Mouse (Mus musculus) lung, postnatal 4 days (tissue): Measurements from ENCODE around the gene Izumo4.

Experiments used
- DNase-seq, 2 experiments: peaks; one replicate each; pipeline ENCODE4 v3.0.0; 2021

Gene Izumo4

GRCm38 (mm10) chr10:80669737-80670485, 32.1 kb upstream of the Izumo4 start:
- DNase-seq: peak; percentile 67 to 88

- DNase-seq: no peak
These were observed 31.5 kb upstream of the Izumo4 start for GRCm38 (mm10) chr10:80670531-80670930.

- DNase-seq: no peak
These were observed 30.7 kb upstream of the Izumo4 start for GRCm38 (mm10) chr10:80671251-80671650.

- no peak for DNase-seq
These were observed 29.9 kb upstream of the Izumo4 start for GRCm38 (mm10) chr10:80671936-80672690.

GRCm38 (mm10) chr10:80673690-80674089, 28.3 kb upstream of the Izumo4 start:
- DNase-seq: no peak

GRCm38 (mm10) chr10:80674161-80674711, 27.7 kb upstream of the Izumo4 start:
- peak in 1 of 2 experiments; percentile 70 for DNase-seq

- no peak for DNase-seq
These were observed 27.1 kb upstream of the Izumo4 start for GRCm38 (mm10) chr10:80674851-80675404.

GRCm38 (mm10) chr10:80675405-80676197, 26.4 kb upstream of the Izumo4 start:
- no peak for DNase-seq

GRCm38 (mm10) chr10:80676198-80676928, 25.6 kb upstream of the Izumo4 start:
- DNase-seq: peak; percentile 100

GRCm38 (mm10) chr10:80677128-80677875, 24.7 kb upstream of the Izumo4 start:
- DNase-seq: no peak

GRCm38 (mm10) chr10:80677942-80678436, 24.0 kb upstream of the Izumo4 start, which contains the start of gene Mknk2:
Gene Mknk2 (minus strand): TSS chr10:80678112.
- DNase-seq: peak; percentile 96 to 99

- DNase-seq: peak; percentile 73 to 81
These were observed 23.2 kb upstream of the Izumo4 start for GRCm38 (mm10) chr10:80678601-80679377.

GRCm38 (mm10) chr10:80679556-80680259, 22.3 kb upstream of the Izumo4 start:
- peak in 1 of 2 experiments; percentile 40 for DNase-seq

- DNase-seq: no peak
These were observed 21.7 kb upstream of the Izumo4 start for GRCm38 (mm10) chr10:80680260-80680696.

GRCm38 (mm10) chr10:80682003-80682402, 20.0 kb upstream of the Izumo4 start:
- no peak for DNase-seq

- DNase-seq: no peak
These were observed 18.3 kb upstream of the Izumo4 start for GRCm38 (mm10) chr10:80683647-80684046.

- DNase-seq: peak; percentile 79 to 87
These were observed 17.8 kb upstream of the Izumo4 start for GRCm38 (mm10) chr10:80684214-80684613.

- DNase-seq: no peak
These were observed 17.0 kb upstream of the Izumo4 start for GRCm38 (mm10) chr10:80684984-80685383.

GRCm38 (mm10) chr10:80686617-80687016, 15.4 kb upstream of the Izumo4 start:
- DNase-seq: no peak
